Mouse (Mus musculus): Measurements from ENCODE around the gene Epb41l2. TPM values are rescaled to one million over a fixed set of nuclear protein-coding genes. Genes with fewer than 3 reads are reported as not detected.

Gene Epb41l2
- polyA plus RNA-seq, 1 experiment from 2014 or later = 16.2 TPM

DNA sequence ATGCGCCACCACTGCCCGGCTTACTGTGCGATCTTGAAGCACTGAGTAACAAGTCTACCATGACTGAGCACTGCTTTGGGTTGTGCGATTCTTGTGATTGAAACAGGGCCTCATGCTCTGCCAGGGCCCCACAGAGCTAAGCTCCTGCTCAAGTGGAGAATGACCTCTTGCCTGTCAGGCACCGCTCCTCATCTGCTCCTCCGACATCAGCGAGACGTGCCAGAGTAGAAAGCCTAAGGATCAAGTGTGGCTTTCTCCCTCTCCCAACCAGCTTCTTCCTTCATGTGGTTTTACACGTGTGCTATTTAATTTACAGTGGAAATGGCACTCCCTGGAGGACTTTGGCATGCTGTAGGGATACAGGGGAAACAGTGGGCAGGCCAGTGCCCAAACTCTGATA, 10.1 kb downstream of the Epb41l2 start:
- H3K4me3 ChIP-seq = no peak overlapping the region

DNA sequence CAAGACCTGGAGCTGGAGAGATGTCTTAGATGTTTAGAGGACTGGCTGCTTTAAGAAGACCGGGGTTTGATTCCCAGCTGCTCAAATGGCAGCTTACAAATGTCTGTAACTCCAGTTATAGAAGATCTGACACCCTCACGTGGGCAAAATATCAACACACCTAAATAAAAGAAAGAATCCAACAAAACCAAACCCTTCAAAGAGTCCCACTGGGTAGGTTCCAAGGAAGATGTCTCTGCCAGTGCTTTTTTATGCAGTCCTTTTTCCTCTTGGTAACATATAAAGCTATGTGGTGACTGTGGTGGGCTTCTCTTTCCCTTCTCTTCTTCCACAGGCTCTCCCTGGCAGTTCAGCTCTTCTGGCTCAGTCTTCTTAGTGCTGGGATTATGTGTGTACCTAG, 11.7 kb downstream of the Epb41l2 start:
- no peak overlapping the region for H3K4me3 ChIP-seq
- H3K27ac ChIP-seq = no peak overlapping the region
- no peak overlapping the region for H3K4me2 ChIP-seq
- H3K36me3 ChIP-seq = no peaks in the 10 kb centered on the region
- ATAC-seq = no peak
- no peaks in the 10 kb centered on the region for H3K9me3 ChIP-seq (replicated peaks)
- no peaks in the 10 kb centered on the region for H3K27me3 ChIP-seq (replicated peaks)
- 63% methylated on average over 2 of the region's 2 CpGs for WGBS (ENCODE audit: insufficient replicate concordance)
- no peak overlapping the region for H3K9ac ChIP-seq
- H3K4me1 ChIP-seq = peaks cover 37% of the 10 kb centered on the region

More for the DNA sequence above, 10.1 kb downstream of the Epb41l2 start:
- H3K9ac ChIP-seq = no peak overlapping the region
- H3K27me3 ChIP-seq (replicated peaks) = no peaks in the 10 kb centered on the region
- no peaks in the 10 kb centered on the region for H3K36me3 ChIP-seq
- no peak overlapping the region for H3K27ac ChIP-seq
- H3K4me2 ChIP-seq = no peak overlapping the region
- H3K4me1 ChIP-seq = peaks cover 52% of the 10 kb centered on the region
- H3K9me3 ChIP-seq (replicated peaks) = no peaks in the 10 kb centered on the region
- ATAC-seq = no peak
- WGBS (ENCODE audit: insufficient replicate concordance) = 83% methylated on average over 9 of the region's 9 CpGs

DNA sequence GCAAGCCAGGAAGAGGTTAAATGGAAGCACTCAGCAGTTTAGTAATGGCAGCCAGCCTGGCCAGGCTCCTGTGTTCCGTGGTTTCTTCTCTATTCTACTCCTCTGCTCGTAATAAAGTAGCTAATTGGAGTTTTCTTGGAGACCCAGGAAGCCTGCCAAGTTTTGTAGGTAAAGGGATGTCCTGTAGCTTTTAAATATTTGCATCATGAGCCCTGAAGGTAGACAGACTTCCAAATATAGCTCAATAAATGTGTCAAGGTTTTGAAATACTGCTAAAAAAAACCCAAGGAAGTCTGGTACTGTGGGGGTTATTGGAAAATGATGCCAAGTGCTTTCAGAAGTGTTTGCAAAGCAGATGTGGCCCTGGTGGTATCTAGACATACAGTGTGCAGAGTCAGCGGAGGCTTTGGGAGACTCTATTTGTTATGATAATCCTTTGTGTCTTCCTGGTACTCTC, 12.3 kb downstream of the Epb41l2 start:
- no peak for ATAC-seq

DNA sequence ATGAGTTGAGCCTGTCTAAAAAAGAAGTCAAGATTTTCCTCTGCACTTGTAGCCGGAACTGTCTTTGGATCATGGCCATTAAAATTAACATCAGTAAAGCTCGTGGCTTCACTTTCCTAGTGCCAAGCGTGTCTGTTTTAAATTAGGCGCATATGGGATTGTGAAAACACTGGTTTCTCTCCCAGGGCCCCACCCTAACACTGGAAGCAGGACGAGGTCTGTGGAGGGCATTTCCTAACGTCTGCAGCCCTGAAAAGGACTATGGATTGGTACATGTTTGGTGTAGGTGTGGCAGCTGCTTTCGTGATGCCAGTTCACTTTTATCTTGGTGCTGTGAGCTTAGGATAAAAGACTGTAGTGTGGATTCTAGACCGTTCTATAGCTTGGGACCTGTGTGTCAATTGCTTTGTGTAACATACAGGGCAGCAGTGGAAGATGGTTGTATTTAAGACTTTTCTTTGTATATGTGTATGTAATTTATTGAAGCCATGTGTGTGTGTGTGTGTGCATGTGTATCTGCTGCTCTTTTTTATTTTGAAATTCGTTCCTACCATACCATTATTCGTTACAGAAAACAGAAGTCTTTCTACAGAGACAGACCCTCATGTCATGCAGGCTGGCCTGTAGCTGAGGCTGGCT, 13.0 kb downstream of the Epb41l2 start:
- Histone ChIP-seq H3K27me3 (replicated peaks) (no peaks in the 10 kb centered on the region), H3K36me3 (no peaks in the 10 kb centered on the region), H3K9ac (no peak overlapping the region), H3K27ac (no peak overlapping the region), H3K4me2 (no peak overlapping the region), H3K9me3 (replicated peaks) (no peaks in the 10 kb centered on the region), H3K4me3 (no peak overlapping the region), H3K4me1 (peaks cover 27% of the 10 kb centered on the region)
- ATAC-seq = no peak
- WGBS (ENCODE audit: insufficient replicate concordance) = 50% methylated on average over 10 of the region's 10 CpGs

More for the DNA sequence above, 12.3 kb downstream of the Epb41l2 start:
- Histone ChIP-seq H3K4me2 (no peak overlapping the region), H3K27me3 (replicated peaks) (no peaks in the 10 kb centered on the region), H3K27ac (no peak overlapping the region), H3K4me1 (peaks cover 32% of the 10 kb centered on the region), H3K36me3 (no peaks in the 10 kb centered on the region), H3K9me3 (replicated peaks) (no peaks in the 10 kb centered on the region), H3K4me3 (no peak overlapping the region), H3K9ac (no peak overlapping the region)
- WGBS (ENCODE audit: insufficient replicate concordance) = 44% methylated on average over 3 of the region's 3 CpGs

DNA sequence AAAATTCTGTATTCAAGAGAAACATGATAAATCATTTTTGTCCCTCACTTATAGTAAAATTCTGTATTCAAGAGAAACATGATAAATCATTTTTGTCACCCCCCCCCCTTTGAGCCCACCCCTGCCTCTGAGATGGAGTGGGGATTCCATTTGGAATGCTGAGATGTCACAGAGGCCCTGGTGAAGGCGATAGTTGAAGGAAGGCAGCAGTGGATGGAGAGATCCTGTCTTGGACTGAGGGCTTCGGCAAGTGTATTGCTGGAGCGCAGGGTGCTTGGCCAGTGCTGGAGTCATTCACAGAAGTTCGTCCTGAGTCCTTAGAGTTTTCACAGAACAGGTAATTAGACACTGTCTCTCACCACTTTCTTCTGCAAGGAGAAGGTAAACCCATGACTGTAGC, 15.4 kb downstream of the Epb41l2 start:
- no peak overlapping the region for H3K27ac ChIP-seq
- no peak overlapping the region for H3K4me3 ChIP-seq
- no peaks in the 10 kb centered on the region for H3K9me3 ChIP-seq (replicated peaks)
- WGBS (ENCODE audit: insufficient replicate concordance) = 71% methylated on average over 4 of the region's 4 CpGs
- H3K4me2 ChIP-seq = no peak overlapping the region
- H3K27me3 ChIP-seq (replicated peaks) = no peaks in the 10 kb centered on the region
- no peak overlapping the region for H3K9ac ChIP-seq
- ATAC-seq = no peak
- H3K4me1 ChIP-seq = peaks cover 27% of the 10 kb centered on the region
- H3K36me3 ChIP-seq = no peaks in the 10 kb centered on the region

DNA sequence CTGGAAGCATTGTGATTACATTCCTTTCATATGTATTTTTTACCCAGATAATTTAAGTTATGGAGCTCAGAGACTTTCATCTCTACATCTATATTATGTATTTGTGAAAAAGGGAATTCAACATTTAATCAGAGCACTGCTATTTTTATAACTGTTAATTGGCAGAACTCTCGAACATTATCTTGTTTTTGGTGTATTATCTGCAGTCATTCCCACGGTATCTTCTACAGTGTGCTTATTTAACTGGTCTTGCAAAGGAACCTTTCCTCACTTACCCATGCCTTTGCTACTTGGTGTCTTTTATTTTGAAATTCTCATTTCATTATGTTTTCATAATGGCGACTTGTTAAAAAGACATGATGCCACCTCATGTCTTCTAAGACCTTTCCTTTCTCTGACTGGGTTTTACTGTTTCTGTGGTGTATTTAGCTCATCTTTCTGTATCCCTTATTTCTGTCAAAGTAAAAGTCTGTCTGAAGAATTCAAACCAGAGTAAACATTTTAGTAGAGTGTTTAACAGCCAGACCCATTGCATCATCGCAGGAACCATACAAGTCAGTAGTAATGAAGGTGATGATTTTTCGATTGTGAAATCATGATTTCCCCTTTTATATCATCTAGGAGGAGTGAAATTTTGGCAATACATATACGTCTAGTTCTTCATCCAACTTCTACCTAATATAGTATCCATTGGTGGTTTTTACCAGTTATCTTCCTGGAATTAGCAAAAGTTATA, 21.3 kb downstream of the Epb41l2 start:
- Histone ChIP-seq H3K27me3 (replicated peaks) (no peaks in the 10 kb centered on the region), H3K27ac (no peak overlapping the region), H3K36me3 (no peaks in the 10 kb centered on the region), H3K9ac (no peak overlapping the region), H3K4me3 (no peak overlapping the region), H3K4me1 (peaks cover 16% of the 10 kb centered on the region), H3K9me3 (replicated peaks) (no peaks in the 10 kb centered on the region), H3K4me2 (no peak overlapping the region)
- WGBS (ENCODE audit: insufficient replicate concordance) = 61% methylated on average over 6 of the region's 6 CpGs
- ATAC-seq = no peak

DNA sequence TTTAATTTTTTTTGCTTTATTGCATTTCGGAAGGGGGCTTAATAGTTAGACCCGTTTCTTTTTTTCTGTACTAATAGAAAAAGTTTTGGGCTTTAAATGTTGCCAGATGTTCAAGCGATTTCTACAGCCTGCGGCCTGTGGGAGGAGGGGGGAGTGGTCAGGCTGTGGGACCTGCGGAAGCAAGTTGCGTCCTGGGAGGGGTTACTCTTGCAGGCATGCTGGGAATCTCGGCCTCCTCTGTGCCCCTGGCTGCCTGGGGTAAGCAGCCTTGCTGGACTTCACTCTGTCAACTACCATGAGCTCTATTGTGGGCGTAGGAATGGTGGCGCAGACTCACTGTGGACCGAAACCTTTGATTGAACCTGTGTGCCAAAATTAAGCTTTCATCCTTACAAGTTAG, 22.4 kb downstream of the Epb41l2 start:
- no peaks in the 10 kb centered on the region for H3K27me3 ChIP-seq (replicated peaks)
- 0 out of 2 replicates have a peak overlapping the region, but pooled peaks have one; percentile 8 for H3K4me2 ChIP-seq
- H3K9me3 ChIP-seq (replicated peaks) = no peaks in the 10 kb centered on the region
- no peaks in the 10 kb centered on the region for H3K36me3 ChIP-seq
- 40% methylated on average over 10 of the region's 10 CpGs for WGBS (ENCODE audit: insufficient replicate concordance)
- H3K4me3 ChIP-seq = no peak overlapping the region
- H3K4me1 ChIP-seq = peaks cover 16% of the 10 kb centered on the region
- H3K9ac ChIP-seq = no peak overlapping the region
- no peak overlapping the region for H3K27ac ChIP-seq
- no peak for ATAC-seq

DNA sequence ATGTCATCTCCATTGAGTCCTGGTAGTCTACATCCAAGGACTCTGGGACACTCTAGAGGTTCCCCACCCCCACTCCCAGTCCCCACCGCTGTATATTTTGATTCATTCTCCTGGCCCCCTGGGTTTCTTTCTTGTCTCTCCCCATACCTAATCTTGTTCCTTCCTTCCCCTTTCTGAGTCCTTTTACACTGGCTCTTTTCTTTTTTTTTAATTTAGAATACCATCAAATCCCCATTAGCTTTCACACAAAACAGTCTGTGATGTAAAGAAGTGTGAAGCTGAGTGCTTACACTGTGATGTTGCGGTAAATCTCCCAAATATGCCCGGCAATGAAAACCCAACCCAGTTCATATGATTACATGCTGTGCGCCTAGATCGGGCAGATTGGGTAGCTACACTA, 23.6 kb downstream of the Epb41l2 start:
- Histone ChIP-seq H3K27ac (no peak overlapping the region), H3K36me3 (no peaks in the 10 kb centered on the region)

DNA sequence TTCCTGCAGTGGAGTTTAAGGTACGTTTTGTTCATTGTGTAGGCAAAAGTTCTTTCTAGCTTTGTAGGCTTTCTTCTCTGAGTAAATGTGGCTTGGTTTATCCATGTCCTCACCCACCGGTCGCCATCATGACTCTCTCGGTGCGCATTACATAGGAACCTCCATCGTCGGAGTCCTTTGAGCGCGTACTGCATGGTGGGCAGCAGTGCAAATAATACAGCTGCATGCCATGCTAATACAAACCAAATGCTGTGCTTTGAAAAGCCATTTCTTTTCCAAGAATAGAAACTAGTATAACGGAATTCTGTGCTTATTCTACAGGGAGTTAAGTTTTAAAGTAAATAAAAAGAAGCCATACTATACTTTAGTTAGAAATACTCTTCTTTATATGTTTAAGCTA, 24.8 kb downstream of the Epb41l2 start:
- 85% methylated on average over 10 of the region's 10 CpGs for WGBS (ENCODE audit: insufficient replicate concordance)
- ATAC-seq = no peak

More for the DNA sequence above, 23.6 kb downstream of the Epb41l2 start:
- Histone ChIP-seq H3K4me1 (peaks cover 16% of the 10 kb centered on the region), H3K4me2 (no peak overlapping the region), H3K4me3 (no peak overlapping the region), H3K9me3 (replicated peaks) (no peaks in the 10 kb centered on the region), H3K9ac (no peak overlapping the region), H3K27me3 (replicated peaks) (no peaks in the 10 kb centered on the region)
- ATAC-seq = no peak
- 47% methylated on average over 5 of the region's 5 CpGs for WGBS (ENCODE audit: insufficient replicate concordance)

DNA sequence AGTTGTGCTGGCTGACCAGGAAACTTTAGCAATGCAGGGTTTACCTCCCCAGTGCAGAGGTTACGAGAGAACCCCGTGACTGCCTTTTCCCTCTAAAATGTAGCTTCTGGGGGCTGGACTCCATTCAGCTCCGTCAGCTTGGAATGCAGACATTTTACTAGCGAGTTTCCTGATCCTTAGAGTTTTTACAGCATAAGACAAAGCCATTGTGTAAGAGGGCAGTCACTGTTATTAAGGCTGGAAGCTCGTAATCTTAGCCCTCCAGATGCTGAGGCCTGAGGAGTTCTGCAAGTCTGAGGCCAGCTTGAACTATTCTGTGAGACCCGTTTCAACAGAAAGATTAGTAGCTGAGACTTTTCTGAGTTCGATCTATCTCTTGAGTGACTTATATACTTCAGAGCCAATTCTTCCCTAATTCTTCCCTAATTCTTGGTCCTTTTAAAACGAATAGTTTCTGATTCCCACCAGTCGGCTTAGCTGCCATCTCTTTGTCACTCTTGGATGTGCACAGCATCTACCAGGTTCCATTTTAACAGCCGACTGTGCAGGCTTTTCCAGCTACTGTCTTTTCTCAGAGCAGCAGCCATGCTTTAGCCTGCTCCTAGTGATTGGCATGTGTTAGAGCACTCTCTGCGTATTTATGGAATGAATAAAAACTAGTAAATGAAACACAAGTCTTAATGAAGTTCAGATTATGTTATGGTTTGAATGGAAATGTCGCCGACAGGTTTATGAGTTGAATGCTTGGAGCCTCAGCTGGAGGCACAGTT, 26.4 kb downstream of the Epb41l2 start:
- Histone ChIP-seq H3K36me3 (no peaks in the 10 kb centered on the region), H3K27me3 (replicated peaks) (no peaks in the 10 kb centered on the region), H3K4me2 (no peak overlapping the region), H3K9me3 (replicated peaks) (no peaks in the 10 kb centered on the region), H3K4me1 (peaks cover 16% of the 10 kb centered on the region), H3K9ac (no peak overlapping the region), H3K27ac (no peak overlapping the region), H3K4me3 (no peak overlapping the region)
- ATAC-seq = no peak
- 62% methylated on average over 13 of the region's 13 CpGs for WGBS (ENCODE audit: insufficient replicate concordance)

More for the DNA sequence above, 24.8 kb downstream of the Epb41l2 start:
- H3K4me1 ChIP-seq = peaks cover 16% of the 10 kb centered on the region
- no peak overlapping the region for H3K4me2 ChIP-seq
- H3K27ac ChIP-seq = no peak overlapping the region
- no peaks in the 10 kb centered on the region for H3K9me3 ChIP-seq (replicated peaks)
- H3K4me3 ChIP-seq = no peak overlapping the region
- no peaks in the 10 kb centered on the region for H3K36me3 ChIP-seq
- H3K27me3 ChIP-seq (replicated peaks) = no peaks in the 10 kb centered on the region
- no peak overlapping the region for H3K9ac ChIP-seq

DNA sequence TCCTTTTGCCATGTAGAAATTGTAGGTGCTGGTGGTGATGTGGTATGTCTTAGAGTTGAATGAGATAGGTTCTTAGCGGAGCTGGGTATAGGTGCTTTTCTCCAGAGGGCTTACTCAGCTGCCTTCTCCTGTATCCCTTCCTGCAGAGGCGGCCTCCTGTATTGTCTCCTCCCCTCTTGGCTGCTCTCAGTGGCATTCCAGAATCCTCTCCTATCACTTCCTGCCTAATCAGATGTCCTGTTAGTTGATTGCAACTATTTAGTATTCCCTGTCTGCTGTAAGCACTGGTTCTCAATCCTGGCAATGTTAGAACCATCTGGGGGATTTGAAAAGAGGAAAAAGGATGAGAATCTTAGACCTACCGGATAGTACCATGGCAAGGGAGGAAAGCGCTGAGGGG, 27.3 kb downstream of the Epb41l2 start:
- WGBS (ENCODE audit: insufficient replicate concordance) = 77% methylated on average over 4 of the region's 4 CpGs
- no peak overlapping the region for H3K4me2 ChIP-seq
- no peak for ATAC-seq
- peaks cover 16% of the 10 kb centered on the region for H3K4me1 ChIP-seq
- no peaks in the 10 kb centered on the region for H3K9me3 ChIP-seq (replicated peaks)
- H3K36me3 ChIP-seq = no peaks in the 10 kb centered on the region
- no peak overlapping the region for H3K27ac ChIP-seq
- H3K4me3 ChIP-seq = no peak overlapping the region
- no peaks in the 10 kb centered on the region for H3K27me3 ChIP-seq (replicated peaks)
- no peak overlapping the region for H3K9ac ChIP-seq

DNA sequence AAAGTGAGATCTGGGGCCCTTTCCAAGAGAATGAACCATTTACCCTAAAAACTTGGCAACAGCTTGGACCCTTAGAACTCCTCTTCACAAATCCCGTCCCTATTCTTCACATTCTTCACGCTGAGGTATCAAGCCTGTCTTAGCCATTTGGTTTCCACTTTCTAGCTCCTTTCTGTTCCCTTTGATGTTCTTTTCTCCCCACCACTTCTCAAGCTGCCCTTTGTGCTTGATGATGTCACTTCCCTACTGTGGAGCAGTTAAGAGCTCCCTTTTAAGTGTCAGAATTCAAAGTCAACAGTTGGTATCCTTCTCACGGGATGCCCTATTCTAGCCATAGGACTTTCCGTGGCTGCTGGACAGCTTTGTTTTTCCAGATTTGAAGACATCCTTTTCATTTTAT, 27.7 kb downstream of the Epb41l2 start:
- 51% methylated on average over 4 of the region's 4 CpGs for whole genome bisulfite sequencing (ENCODE audit: insufficient replicate concordance)
- no peak overlapping the region for H3K4me2 ChIP-seq
- no peak overlapping the region for H3K4me3 ChIP-seq
- no peaks in the 10 kb centered on the region for H3K9me3 ChIP-seq (replicated peaks)
- no peaks in the 10 kb centered on the region for H3K36me3 ChIP-seq
- no peak overlapping the region for H3K27ac ChIP-seq
- no peak overlapping the region for H3K9ac ChIP-seq
- H3K27me3 ChIP-seq (replicated peaks) = no peaks in the 10 kb centered on the region
- H3K4me1 ChIP-seq = 0 out of 2 replicates have a peak, but pooled peaks cover 13% of the 10 kb centered on the region
- no peak for ATAC-seq
